Mouse (Mus musculus) intestine, embryonic 16.5 days (tissue): ENCODE measurements around the gene Tomt. TPM values are rescaled to one million over a fixed set of nuclear protein-coding genes. Genes with fewer than 3 reads are reported as not detected.

Experiments
- ATAC-seq: fragments of 200-750 bp; cut with Nextera tagmentation; 2 replicates; pipeline ENCODE4 v1.8.0; 2017; ENCODE audit warnings: moderate TSS enrichment, moderate library complexity
- H3K27ac ChIP-seq: fragments of 300-500 bp; sonication (generic); 2 replicates; pipeline ENCODE4 v1.5.1; 2014; ENCODE audit warnings: mild to moderate bottlenecking, low read length
- H3K27me3 ChIP-seq: fragments of 300-500 bp; sonication (generic); replicated peaks from 2 replicates; pipeline ENCODE4 v1.6.1; 2014; ENCODE audit warnings: low read length, control low read depth, mixed read lengths; ENCODE audit not compliant: control insufficient read depth, insufficient read depth
- H3K36me3 ChIP-seq: fragments of 300-500 bp; sonication (generic); 2 replicates; pipeline ENCODE4 v1.6.1; 2014; ENCODE audit warnings: low read length, control low read depth; ENCODE audit not compliant: control insufficient read depth, insufficient read depth
- H3K4me1 ChIP-seq: fragments of 300-500 bp; sonication (generic); 2 replicates; pipeline ENCODE4 v1.6.1; 2014; ENCODE audit warnings: low read length, control low read depth, mixed read lengths; ENCODE audit not compliant: control insufficient read depth, insufficient read depth
- H3K4me2 ChIP-seq: fragments of 300-500 bp; sonication (generic); 2 replicates; pipeline ENCODE4 v1.6.1; 2014; ENCODE audit warnings: low read depth, low read length, control low read depth
- H3K4me3 ChIP-seq: fragments of 300-500 bp; sonication (generic); 2 replicates; pipeline ENCODE4 v1.5.1; 2014; ENCODE audit warnings: mild to moderate bottlenecking, low read length
- H3K9ac ChIP-seq: fragments of 300-500 bp; sonication (generic); 2 replicates; pipeline ENCODE4 v1.6.1; 2014; ENCODE audit warnings: low read depth, low read length
- H3K9me3 ChIP-seq: fragments of 300-500 bp; sonication (generic); 2 replicates; pipeline ENCODE4 v1.6.1; 2016; ENCODE audit warnings: low read length, control low read depth; ENCODE audit not compliant: control insufficient read depth
- WGBS: fragments of 180-500 bp; shearing (Covaris S2); extraction: QIAGEN DNeasy Blood & Tissue Kit; methylation state at CpG from one replicate; pipeline ENCODE4 v1.1.7; 2014; 5-methylcytosine and 5-hydroxymethylcytosine counted together
- microRNA-seq: library from miRNA; unstranded; fragments of <30 nt; microRNA quantifications from one replicate; pipeline ENCODE4, GENCODE M21; 2016
- polyA plus RNA-seq: library from polyadenylated mRNA; unstranded; fragments of >200 nt; fragmentation: Nextera tagmentation; extraction: Ambion mirVana; gene quantifications from 2 replicates; pipeline ENCODE4 v1.2.1, GENCODE M21; 2015

Gene Tomt
- polyA plus RNA-seq, 1 experiment from 2014 or later, result 0.24 TPM

DNA sequence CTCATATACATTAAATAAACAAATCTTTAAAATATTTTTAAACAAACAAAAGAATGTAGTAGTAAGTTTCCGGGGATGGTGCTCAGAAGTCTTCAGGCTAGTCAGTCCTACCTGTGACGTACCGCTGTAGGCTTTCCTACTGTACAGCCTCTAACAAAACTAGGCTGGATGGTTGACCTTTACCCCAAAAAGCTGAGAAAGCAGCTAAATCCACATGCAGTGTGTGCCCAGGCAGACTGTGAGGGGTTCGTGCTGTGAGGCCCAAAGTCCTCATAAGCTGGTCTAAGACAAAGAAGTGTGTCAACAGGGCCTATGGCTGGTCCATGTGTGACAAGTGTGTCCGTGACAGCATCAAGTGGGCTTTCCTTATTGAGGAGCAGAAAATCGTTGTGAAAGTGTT lies 53.3 kb downstream of the Tomt start:
- Histone ChIP-seq H3K4me2 (no peak overlapping the region), H3K36me3 (no peaks in the 10 kb centered on the region), H3K27ac (no peak overlapping the region), H3K4me1 (no peaks in the 10 kb centered on the region), H3K4me3 (no peak overlapping the region), H3K9ac (no peak overlapping the region), H3K27me3 (no peaks in the 10 kb centered on the region), H3K9me3 (no peaks in the 10 kb centered on the region)
- WGBS, result 86% methylated on average over 6 of the region's 6 CpGs
- ATAC-seq, result no peak

DNA sequence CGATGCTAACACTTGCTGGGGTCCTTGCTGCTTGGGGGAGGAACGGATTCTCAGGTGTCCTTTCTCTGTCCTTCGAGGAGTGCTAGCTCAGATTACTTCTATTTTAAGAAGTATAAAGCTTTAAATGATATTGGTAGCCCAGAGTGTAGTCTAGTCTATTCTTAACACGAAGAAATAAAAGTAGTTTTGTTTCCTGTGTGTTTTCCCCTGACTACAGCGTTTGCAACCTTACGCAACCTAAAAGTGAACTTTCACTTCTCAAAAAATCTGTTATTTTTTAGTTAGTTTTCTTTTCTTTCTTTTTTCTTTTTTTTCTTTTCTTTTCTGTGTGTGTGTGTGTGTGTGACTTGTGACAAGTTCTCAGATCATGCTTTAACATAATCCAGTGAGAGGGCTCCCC lies 54.5 kb downstream of the Tomt start:
- H3K4me2 ChIP-seq, result no peak overlapping the region
- no peaks in the 10 kb centered on the region for H3K4me1 ChIP-seq
- no peak overlapping the region for H3K27ac ChIP-seq
- H3K36me3 ChIP-seq, result no peaks in the 10 kb centered on the region
- ATAC-seq, result no peak
- WGBS, result 88% methylated on average over 6 of the region's 6 CpGs
- no peaks in the 10 kb centered on the region for H3K27me3 ChIP-seq
- no peak overlapping the region for H3K4me3 ChIP-seq
- H3K9ac ChIP-seq, result no peak overlapping the region
- no peaks in the 10 kb centered on the region for H3K9me3 ChIP-seq

Small RNA genes within 50 kb of the gene (microRNA-seq; reads per million reads assigned to microRNA genes)
- gene Gm22655, result not detected

Other genes starting within 250 kb of the Tomt start
- 52.7 and 53.3 TPM in 2 replicates for gene Clpb, start 242.7 kb downstream of the Tomt start, polyA plus RNA-seq
- gene Phox2a, start 88.0 kb downstream of the Tomt start, polyA plus RNA-seq, result 2.2 and 2.4 TPM in 2 replicates
- 27.2 and 28.2 TPM in 2 replicates for gene Inppl1, start 68.1 kb downstream of the Tomt start, polyA plus RNA-seq
- 2.6 and 3.2 TPM in 2 replicates for gene Folr2, start 49.2 kb downstream of the Tomt start, polyA plus RNA-seq
- gene Anapc15, start 42.6 kb downstream of the Tomt start, polyA plus RNA-seq, result 61.0 and 66.3 TPM in 2 replicates
- 201 and 253 TPM in 2 replicates for gene Folr1, start 35.6 kb downstream of the Tomt start, polyA plus RNA-seq
- 236 and 245 TPM in 2 replicates for gene Lamtor1, start 455 bp downstream of the Tomt start, polyA plus RNA-seq
- 9.7 and 10.1 TPM in 2 replicates for gene Lrrc51, start 27.5 kb upstream of the Tomt start, polyA plus RNA-seq
- gene Numa1, start 27.8 kb upstream of the Tomt start, polyA plus RNA-seq, result 39.9 and 41.9 TPM in 2 replicates
- gene Il18bp, start 112.3 kb upstream of the Tomt start, polyA plus RNA-seq, result 1.9 and 2.1 TPM in 2 replicates
- gene Rnf121, start 159.1 kb upstream of the Tomt start, polyA plus RNA-seq, result 33.0 and 35.5 TPM in 2 replicates
- gene Xndc1, start 159.2 kb upstream of the Tomt start, polyA plus RNA-seq, result 17.7 and 21.6 TPM in 2 replicates
- gene Xntrpc, start 159.4 kb upstream of the Tomt start, polyA plus RNA-seq, result 0.47 and 0.48 TPM in 2 replicates
- not detected in 2 replicates for gene Trpc2, start 176.8 kb upstream of the Tomt start, polyA plus RNA-seq
- gene Art1, start 195.4 kb upstream of the Tomt start, polyA plus RNA-seq, result 0.18 and 0.22 TPM in 2 replicates
- 0.48 and 0.77 TPM in 2 replicates for gene Art5, start 203.1 kb upstream of the Tomt start, polyA plus RNA-seq
- 0.09 and 0.10 TPM in 2 replicates for gene Chrna10, start 210.5 kb upstream of the Tomt start, polyA plus RNA-seq